Mouse (Mus musculus): ENCODE results near the gene Ptges2.

GRCm38 (mm10) chr2:32424796-32425195 is 29.1 kb downstream of the Ptges2 start:
- TF ChIP-seq CTCF (IDR thresholded peaks at IDR 0.05; ENCODE audit: control insufficient read depth, insufficient read depth, insufficient replicate concordance, low read depth, low read length) (no peak), POLR2A (IDR thresholded peaks at IDR 0.05; ENCODE audit: control insufficient read depth, low read depth, low read length) (no peak)

Data from testis, adult 2 months (tissue).